Mouse (Mus musculus) intestine, postnatal 0 days (tissue): ENCODE measurements at regions not wholly inside any gene's neighbourhood (a gene's known extent, or its start where the extent isn't known, plus 50 kb on each side); places are given as distances from the start of the nearest gene placed in this dataset.
"Not testable (repeated sequence)": the region's sequence is repeated elsewhere in the genome, so short reads cannot be mapped to it uniquely, and the experiment has no call there.

ENCODE experiments used
- ATAC-seq: fragments of 200-750 bp; cut with Nextera tagmentation; 2 replicates; pipeline ENCODE4 v1.8.0; 2017; ENCODE audit warnings: mild to moderate bottlenecking, moderate TSS enrichment, moderate library complexity
- H3K27ac ChIP-seq: fragments of 300-500 bp; sonication (generic); 2 replicates; pipeline ENCODE4 v1.5.1; 2014; ENCODE audit warnings: mild to moderate bottlenecking, low read depth, low read length, moderate library complexity
- H3K27me3 ChIP-seq: fragments of 300-500 bp; sonication (generic); replicated peaks from 2 replicates; pipeline ENCODE4 v1.6.1; 2014; ENCODE audit warnings: low read length, mixed read lengths; ENCODE audit not compliant: control insufficient read depth, insufficient read depth
- H3K36me3 ChIP-seq: fragments of 300-500 bp; sonication (generic); 2 replicates; pipeline ENCODE4 v1.6.1; 2014; ENCODE audit warnings: mild to moderate bottlenecking, moderate library complexity; ENCODE audit not compliant: control insufficient read depth, insufficient read depth
- H3K4me1 ChIP-seq: fragments of 300-500 bp; sonication (generic); replicated peaks from 2 replicates; pipeline ENCODE4 v1.6.1; 2014; ENCODE audit warnings: antibody characterized with exemption, low read length, mixed read lengths; ENCODE audit not compliant: control insufficient read depth, insufficient read depth
- H3K4me2 ChIP-seq: fragments of 300-500 bp; sonication (generic); replicated peaks from 2 replicates; pipeline ENCODE4 v1.6.1; 2014; ENCODE audit warnings: low read depth, mild to moderate bottlenecking, moderate library complexity
- H3K4me3 ChIP-seq: fragments of 300-500 bp; sonication (generic); 2 replicates; pipeline ENCODE4 v1.5.1; 2014; ENCODE audit warnings: low read depth, low read length
- H3K9ac ChIP-seq: fragments of 300-500 bp; sonication (generic); 2 replicates; pipeline ENCODE4 v1.6.1; 2014; ENCODE audit warnings: mild to moderate bottlenecking, low read depth, low read length
- H3K9me3 ChIP-seq: fragments of 300-500 bp; sonication (generic); 2 replicates; pipeline ENCODE4 v1.6.1; 2016; ENCODE audit warnings: mixed run types; ENCODE audit not compliant: control insufficient read depth
- CTCF ChIP-seq: sonication (generic); IDR thresholded peaks from 2 replicates; pipeline ENCODE4 v1.5.1; 2016; ENCODE audit warnings: low read depth, mild to moderate bottlenecking, control low read depth, antibody characterized with exemption, moderate library complexity
- WGBS: fragments of 180-500 bp; shearing (Covaris S2); extraction: QIAGEN DNeasy Blood & Tissue Kit; methylation state at CpG from one replicate; pipeline ENCODE4 v1.1.7; 2014; 5-methylcytosine and 5-hydroxymethylcytosine counted together

- no peak overlapping the region for H3K4me3 ChIP-seq
- no peak for TF ChIP-seq CTCF
Observed at GRCm38 (mm10) chr1:35202551-35202950, 352.8 kb downstream of the Plekhb2 start.

GRCm38 (mm10) chr1:35206834-35207529, 357.2 kb downstream of the Plekhb2 start:
- H3K9ac ChIP-seq: no peak overlapping the region
- no peak overlapping the region for H3K4me3 ChIP-seq
- ATAC-seq: no peak
- 76% methylated on average over 11 of the region's 11 CpGs for WGBS
- H3K27ac ChIP-seq: no peak overlapping the region
- H3K27me3 ChIP-seq: no peaks in the 10 kb centered on the region
- no peaks in the 10 kb centered on the region for H3K4me1 ChIP-seq
- no peaks in the 10 kb centered on the region for H3K36me3 ChIP-seq
- TF ChIP-seq CTCF: no peak
- H3K4me2 ChIP-seq: no peak overlapping the region
- no peaks in the 10 kb centered on the region for H3K9me3 ChIP-seq

More at GRCm38 (mm10) chr1:35202551-35202950, 352.8 kb downstream of the Plekhb2 start:
- no peak for ATAC-seq
- H3K4me1 ChIP-seq: no peaks in the 10 kb centered on the region
- no peaks in the 10 kb centered on the region for H3K27me3 ChIP-seq
- no peaks in the 10 kb centered on the region for H3K9me3 ChIP-seq
- no peak overlapping the region for H3K4me2 ChIP-seq
- H3K36me3 ChIP-seq: no peaks in the 10 kb centered on the region
- no peak overlapping the region for H3K27ac ChIP-seq
- no peak overlapping the region for H3K9ac ChIP-seq
- 76% methylated on average over 4 of the region's 4 CpGs for WGBS

DNA sequence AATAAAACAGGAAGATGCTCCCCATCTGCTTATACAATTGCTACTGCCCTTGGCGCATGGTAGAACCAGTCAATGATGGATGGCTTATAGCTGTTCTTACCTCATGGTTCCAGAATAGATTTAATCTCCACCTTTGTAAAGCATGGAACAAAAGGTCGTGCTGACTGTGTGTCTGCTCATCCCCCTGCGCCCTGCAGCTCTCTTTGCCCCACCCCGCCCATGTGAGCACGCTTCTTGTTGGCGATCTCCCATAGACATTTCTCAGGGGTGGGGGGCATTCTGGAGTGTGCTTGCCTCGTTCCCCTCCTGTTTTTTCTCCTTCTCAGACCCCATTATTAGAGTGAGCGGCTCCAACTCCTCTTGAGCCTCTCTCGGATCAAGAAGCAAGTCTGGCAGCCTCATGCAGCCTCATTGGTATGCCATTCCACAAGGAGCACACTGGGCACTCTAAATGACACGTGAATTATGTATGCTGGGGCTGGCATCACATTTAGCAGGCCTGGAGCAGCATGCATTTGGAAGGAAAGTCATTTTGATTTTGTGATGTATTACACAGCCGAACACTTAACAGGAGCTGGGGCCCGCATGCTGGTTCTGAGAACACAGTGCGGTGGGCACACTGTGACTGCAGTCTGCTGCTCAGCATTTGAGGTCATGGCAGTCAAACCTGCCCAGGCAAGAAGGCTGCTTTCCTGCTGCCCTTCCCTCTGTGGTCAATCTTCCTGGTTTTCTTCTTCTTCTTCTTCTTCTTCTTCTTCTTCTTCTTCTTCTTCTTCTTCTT, 362.5 kb downstream of the Plekhb2 start:
- Histone ChIP-seq H3K4me3 (no peak overlapping the region), H3K36me3 (no peaks in the 10 kb centered on the region), H3K4me2 (no peak overlapping the region), H3K27ac (no peak overlapping the region), H3K9ac (no peak overlapping the region), H3K4me1 (no peaks in the 10 kb centered on the region), H3K9me3 (no peaks in the 10 kb centered on the region), H3K27me3 (no peaks in the 10 kb centered on the region)
- no peak for ATAC-seq
- TF ChIP-seq CTCF: no peak
- 84% methylated on average over 13 of the region's 13 CpGs for WGBS

- no peaks in the 10 kb centered on the region for H3K27me3 ChIP-seq
- no peak for ATAC-seq
- H3K36me3 ChIP-seq: no peaks in the 10 kb centered on the region
- H3K27ac ChIP-seq: no peak overlapping the region
- no peaks in the 10 kb centered on the region for H3K4me1 ChIP-seq
- TF ChIP-seq CTCF: no peak
- no peak overlapping the region for H3K4me2 ChIP-seq
- no peaks in the 10 kb centered on the region for H3K9me3 ChIP-seq
- H3K9ac ChIP-seq: no peak overlapping the region
- 46% methylated on average over 10 of the region's 10 CpGs for WGBS
- no peak overlapping the region for H3K4me3 ChIP-seq
Observed at GRCm38 (mm10) chr1:35213875-35214274, 364.1 kb downstream of the Plekhb2 start.

DNA sequence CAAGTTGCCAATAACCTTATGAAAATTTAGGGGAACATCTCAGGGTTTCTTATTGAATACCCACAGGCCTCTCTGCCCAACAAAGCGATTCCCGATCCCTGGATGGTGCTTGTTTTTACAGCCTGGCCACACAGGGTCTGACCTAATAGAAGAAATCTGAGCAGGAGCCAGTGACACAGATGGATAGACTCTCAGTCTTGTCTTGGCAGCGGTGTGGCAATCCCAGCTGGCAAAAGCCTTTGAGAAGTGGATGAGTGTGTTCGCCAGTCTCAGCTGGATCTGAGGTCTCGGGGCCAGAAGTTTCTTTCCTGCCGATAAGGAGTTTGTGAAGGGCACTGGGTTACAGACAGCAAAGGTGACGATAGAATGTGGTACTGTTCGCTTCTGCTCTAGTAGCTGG, 366.6 kb downstream of the Plekhb2 start:
- Histone ChIP-seq H3K9me3 (no peaks in the 10 kb centered on the region), H3K27me3 (no peaks in the 10 kb centered on the region), H3K36me3 (no peaks in the 10 kb centered on the region), H3K4me3 (no peak overlapping the region), H3K27ac (no peak overlapping the region), H3K9ac (no peak overlapping the region), H3K4me2 (no peak overlapping the region), H3K4me1 (no peaks in the 10 kb centered on the region)
- no peak for ATAC-seq
- WGBS: 93% methylated on average over 8 of the region's 8 CpGs
- TF ChIP-seq CTCF: no peak

GRCm38 (mm10) chr1:35220215-35220614, 370.4 kb downstream of the Plekhb2 start:
- H3K4me2 ChIP-seq, H3K9me3 ChIP-seq, H3K36me3 ChIP-seq, H3K27ac ChIP-seq, H3K4me3 ChIP-seq, H3K4me1 ChIP-seq, H3K27me3 ChIP-seq, ATAC-seq, H3K9ac ChIP-seq: not testable (repeated sequence)
- 85% methylated on average over 6 of the region's 6 CpGs for WGBS
